Mouse (Mus musculus) limb, embryonic 11.5 days (tissue): ENCODE results near the gene Ccdc88c. TPM values are rescaled to one million over a fixed set of nuclear protein-coding genes. Genes with fewer than 3 reads are reported as not detected.

Source experiments
- ATAC-seq: fragments of 200-750 bp; cut with Nextera tagmentation; 2 replicates; pipeline ENCODE4 v1.8.0; 2017; ENCODE audit warnings: low read depth; ENCODE audit not compliant: insufficient number of reproducible peaks, low FRiP score, low TSS enrichment
- DNase-seq: peaks from one replicate; pipeline ENCODE4 v3.0.0-alpha.2; 2015; ENCODE audit warnings: low spot score
- H3K27ac ChIP-seq: fragments of 300-500 bp; sonication (generic); replicated peaks from 2 replicates; pipeline ENCODE4 v1.5.1; 2014; ENCODE audit warnings: low read depth, mild to moderate bottlenecking, low read length
- H3K27me3 ChIP-seq: fragments of 300-500 bp; sonication (generic); 2 replicates; pipeline ENCODE4 v1.6.1; 2014; ENCODE audit warnings: mild to moderate bottlenecking, low read length, mixed read lengths; ENCODE audit not compliant: control insufficient read depth, insufficient read depth
- H3K36me3 ChIP-seq: fragments of 300-500 bp; sonication (generic); 2 replicates; pipeline ENCODE4 v1.6.1; 2014; ENCODE audit warnings: mild to moderate bottlenecking, low read length, moderate library complexity, mixed read lengths; ENCODE audit not compliant: control insufficient read depth, insufficient read depth
- H3K4me1 ChIP-seq: fragments of 300-500 bp; sonication (generic); 2 replicates; pipeline ENCODE4 v1.6.1; 2014; ENCODE audit warnings: low read length, mixed read lengths; ENCODE audit not compliant: control insufficient read depth, insufficient read depth
- H3K4me2 ChIP-seq: fragments of 300-500 bp; sonication (generic); 2 replicates; pipeline ENCODE4 v1.6.1; 2014; ENCODE audit warnings: low read depth, mild to moderate bottlenecking, moderate library complexity; ENCODE audit not compliant: severe bottlenecking
- H3K4me3 ChIP-seq: fragments of 300-500 bp; sonication (generic); 2 replicates; pipeline ENCODE4 v1.5.1; 2014; ENCODE audit warnings: low read depth, low read length
- H3K9ac ChIP-seq: fragments of 300-500 bp; sonication (generic); 2 replicates; pipeline ENCODE4 v1.6.1; 2014; ENCODE audit warnings: mild to moderate bottlenecking, low read length
- H3K9me3 ChIP-seq: fragments of 300-500 bp; sonication (generic); 2 replicates; pipeline ENCODE4 v1.6.1; 2016; ENCODE audit warnings: low read length; ENCODE audit not compliant: control insufficient read depth
- WGBS: fragments of 180-500 bp; shearing (Covaris S2); extraction: QIAGEN DNeasy Blood & Tissue Kit; methylation state at CpG from one replicate; pipeline ENCODE4 v1.1.7; 2014; 5-methylcytosine and 5-hydroxymethylcytosine counted together
- polyA plus RNA-seq: library from polyadenylated mRNA; unstranded; fragments of >200 nt; fragmentation: Nextera tagmentation; extraction: Ambion mirVana; gene quantifications from 2 replicates; pipeline ENCODE4 v1.2.1, GENCODE M21; 2014

Gene Ccdc88c
- polyA plus RNA-seq, 1 experiment from 2014 or later = 3.2 TPM

- DNase-seq = no peak
- no peaks in the 10 kb centered on the region for H3K36me3 ChIP-seq
- no peak overlapping the region for H3K9ac ChIP-seq
- no peak overlapping the region for H3K27ac ChIP-seq
- no peaks in the 10 kb centered on the region for H3K9me3 ChIP-seq
- WGBS = 24% methylated on average over 10 of the region's 10 CpGs
- no peak for ATAC-seq
- no peak overlapping the region for H3K4me3 ChIP-seq
- peaks cover 3% of the 10 kb centered on the region; the same call in 1 of the 2 replicates for H3K27me3 ChIP-seq
- H3K4me1 ChIP-seq = peaks cover 30% of the 10 kb centered on the region
- no peak overlapping the region for H3K4me2 ChIP-seq
Observed at GRCm38 (mm10) chr12:101007968-101008481, 20.8 kb downstream of the Ccdc88c start.

DNA sequence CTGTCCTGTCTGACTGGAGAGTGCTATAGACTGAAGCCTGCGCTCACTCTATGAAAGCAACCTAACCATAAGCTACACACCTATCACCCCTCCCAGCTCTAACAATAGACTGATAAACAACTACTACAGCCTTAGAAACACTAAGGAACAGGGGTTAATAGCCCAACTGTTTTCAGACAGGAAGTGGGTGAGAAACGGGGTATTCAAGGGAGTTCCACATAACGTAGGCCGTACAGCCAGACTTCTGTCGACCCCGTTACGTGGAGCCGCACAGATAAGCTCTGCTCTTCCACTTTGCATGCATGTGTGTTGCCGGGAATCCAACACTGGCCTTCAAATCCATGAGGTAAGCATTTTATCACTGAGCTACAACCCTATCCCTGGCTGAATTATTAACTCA, 21.4 kb downstream of the Ccdc88c start:
- Histone ChIP-seq H3K36me3 (no peaks in the 10 kb centered on the region), H3K9ac (no peak overlapping the region), H3K27ac (no peak overlapping the region), H3K4me2 (no peak overlapping the region), H3K9me3 (no peaks in the 10 kb centered on the region), H3K4me1 (peaks cover 25% of the 10 kb centered on the region), H3K4me3 (no peak overlapping the region), H3K27me3 (peaks cover 3% of the 10 kb centered on the region; the same call in 1 of the 2 replicates)
- ATAC-seq = no peak
- WGBS = 79% methylated on average over 9 of the region's 9 CpGs
- DNase-seq = no peak

GRCm38 (mm10) chr12:101005665-101006420, 23.0 kb downstream of the Ccdc88c start:
- no peak overlapping the region for H3K27ac ChIP-seq
- H3K27me3 ChIP-seq = peaks cover 3% of the 10 kb centered on the region; the same call in 1 of the 2 replicates
- no peak for DNase-seq

GRCm38 (mm10) chr12:101004982-101005381, 23.9 kb downstream of the Ccdc88c start:
- no peak for ATAC-seq
- no peak overlapping the region for H3K4me2 ChIP-seq
- WGBS = 87% methylated on average over 5 of the region's 5 CpGs
- no peak overlapping the region for H3K4me3 ChIP-seq
- H3K27me3 ChIP-seq = peaks cover 3% of the 10 kb centered on the region; the same call in 1 of the 2 replicates
- DNase-seq = no peak
- H3K27ac ChIP-seq = no peak overlapping the region
- no peaks in the 10 kb centered on the region for H3K36me3 ChIP-seq
- H3K9ac ChIP-seq = no peak overlapping the region
- H3K4me1 ChIP-seq = peaks cover 15% of the 10 kb centered on the region
- H3K9me3 ChIP-seq = no peaks in the 10 kb centered on the region

More at GRCm38 (mm10) chr12:101005665-101006420, 23.0 kb downstream of the Ccdc88c start:
- no peak overlapping the region for H3K4me3 ChIP-seq
- no peaks in the 10 kb centered on the region for H3K9me3 ChIP-seq
- H3K9ac ChIP-seq = no peak overlapping the region
- no peak overlapping the region for H3K4me2 ChIP-seq
- H3K4me1 ChIP-seq = peaks cover 19% of the 10 kb centered on the region
- ATAC-seq = no peak
- WGBS = 89% methylated on average over 12 of the region's 12 CpGs
- no peaks in the 10 kb centered on the region for H3K36me3 ChIP-seq

GRCm38 (mm10) chr12:101002801-101003513, 25.9 kb downstream of the Ccdc88c start:
- ATAC-seq (no peak), DNase-seq (no peak)
- H3K27me3 ChIP-seq = peaks cover 3% of the 10 kb centered on the region; the same call in 1 of the 2 replicates
- H3K9ac ChIP-seq = no peak overlapping the region
- H3K4me1 ChIP-seq = peaks cover 23% of the 10 kb centered on the region
- no peak overlapping the region for H3K27ac ChIP-seq
- H3K4me3 ChIP-seq = no peak overlapping the region
- WGBS = 33% methylated on average over 4 of the region's 4 CpGs
- no peak overlapping the region for H3K4me2 ChIP-seq
- no peaks in the 10 kb centered on the region for H3K36me3 ChIP-seq
- no peaks in the 10 kb centered on the region for H3K9me3 ChIP-seq

DNA sequence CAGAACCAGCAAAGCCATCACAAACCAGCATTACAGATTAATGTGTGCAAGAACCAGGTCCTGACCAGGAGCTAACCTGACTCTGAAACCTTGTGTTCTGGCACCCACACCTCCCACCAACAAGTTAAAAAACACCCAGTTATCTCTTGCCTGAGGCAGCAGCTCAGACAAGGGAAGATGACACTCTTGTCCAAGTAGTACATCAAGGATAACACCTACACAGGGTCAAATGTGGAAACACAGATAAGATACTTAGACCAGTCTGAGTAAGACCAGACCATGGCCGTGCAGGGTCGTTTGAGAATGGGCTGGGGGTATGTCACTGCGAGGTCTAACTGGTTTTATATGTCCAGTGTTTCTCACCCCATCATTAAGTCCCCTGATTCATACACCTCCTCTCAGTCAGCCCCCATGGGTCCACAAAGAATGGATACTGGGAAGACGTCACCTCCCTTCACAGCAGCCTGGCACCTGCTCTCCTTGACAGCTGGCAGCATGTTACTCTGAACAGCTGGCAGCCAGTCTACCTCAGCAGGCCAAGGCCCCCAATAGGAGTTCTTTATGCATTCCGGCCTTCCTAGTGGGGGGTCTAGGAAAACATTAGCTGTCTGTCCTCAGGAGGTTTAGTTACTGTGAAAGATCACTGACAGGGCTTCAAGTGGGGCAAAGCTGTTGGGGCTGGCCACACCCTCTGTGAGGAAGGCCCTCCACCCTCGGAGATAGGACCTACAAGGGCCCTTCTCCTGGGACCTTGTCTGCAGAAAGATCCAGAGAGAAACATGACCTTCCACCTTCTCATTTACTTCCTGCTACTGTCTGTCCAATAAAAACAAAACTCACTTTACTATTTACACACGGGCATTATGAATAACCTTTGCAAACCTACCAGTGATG, 29.5 kb downstream of the Ccdc88c start:
- 45% methylated on average over 7 of the region's 7 CpGs for WGBS
- ATAC-seq (no peak), DNase-seq (no peak)
- Histone ChIP-seq H3K9ac (no peak overlapping the region), H3K36me3 (no peaks in the 10 kb centered on the region), H3K27me3 (0 out of 2 replicates have a peak, but pooled peaks cover 5% of the 10 kb centered on the region), H3K4me3 (no peak overlapping the region), H3K9me3 (no peaks in the 10 kb centered on the region), H3K27ac (no peak overlapping the region), H3K4me1 (peaks cover 29% of the 10 kb centered on the region), H3K4me2 (no peak overlapping the region)

- Histone ChIP-seq H3K36me3 (no peaks in the 10 kb centered on the region), H3K27me3 (0 out of 2 replicates have a peak, but pooled peaks cover 5% of the 10 kb centered on the region), H3K4me3 (no peak overlapping the region), H3K9ac (no peak overlapping the region), H3K4me2 (no peak overlapping the region; the same call in 1 of the 2 replicates), H3K9me3 (no peaks in the 10 kb centered on the region), H3K27ac (no peak overlapping the region), H3K4me1 (peaks cover 29% of the 10 kb centered on the region)
- WGBS = 64% methylated on average over 8 of the region's 8 CpGs
- no peak for DNase-seq
- ATAC-seq = no peak
Observed at GRCm38 (mm10) chr12:100998564-100998962, 30.3 kb downstream of the Ccdc88c start.
